Mouse (Mus musculus): Measurements from ENCODE around the gene Il1r2. TPM values are rescaled to one million over a fixed set of nuclear protein-coding genes. Genes with fewer than 3 reads are reported as not detected.

Gene Il1r2
- polyA plus RNA-seq, 1 experiment from 2014 or later = 0.04 TPM

GRCm38 (mm10) chr1:40061359-40061758 lies 12.5 kb upstream of the Il1r2 start:
- no peak for TF ChIP-seq CTCF (IDR thresholded peaks at IDR 0.05)
- ATAC-seq (no peak), DNase-seq (ENCODE audit: low read depth, low spot score) (no peak)
- in situ Hi-C loops (cut with MboI; ENCODE audit: low pct_unique_long_range_greater_than_20kb) = no loop called here
- peaks cover 6% of the 10 kb centered on the region for H3K27me3 ChIP-seq
- CTCF ChIA-PET = no interaction called here
- POLR2A ChIA-PET = interaction anchor here (0.7 to 1.1 kb wide), 2 partner anchors 23 to 1912 kb away, joined by 3 read pairs; no protein-coding TSS in a partner anchor

- ChIA-PET CTCF (no interaction called here), POLR2A (no interaction called here)
- DNase-seq (ENCODE audit: low read depth, low spot score) (no peak), ATAC-seq (no peak)
- in situ Hi-C loops (cut with MboI; ENCODE audit: low pct_unique_long_range_greater_than_20kb) = no loop called here
- TF ChIP-seq CTCF (IDR thresholded peaks at IDR 0.05) = no peak
- H3K27me3 ChIP-seq = peaks cover 6% of the 10 kb centered on the region
Measured at GRCm38 (mm10) chr1:40063409-40063808, 10.5 kb upstream of the Il1r2 start.

DNA sequence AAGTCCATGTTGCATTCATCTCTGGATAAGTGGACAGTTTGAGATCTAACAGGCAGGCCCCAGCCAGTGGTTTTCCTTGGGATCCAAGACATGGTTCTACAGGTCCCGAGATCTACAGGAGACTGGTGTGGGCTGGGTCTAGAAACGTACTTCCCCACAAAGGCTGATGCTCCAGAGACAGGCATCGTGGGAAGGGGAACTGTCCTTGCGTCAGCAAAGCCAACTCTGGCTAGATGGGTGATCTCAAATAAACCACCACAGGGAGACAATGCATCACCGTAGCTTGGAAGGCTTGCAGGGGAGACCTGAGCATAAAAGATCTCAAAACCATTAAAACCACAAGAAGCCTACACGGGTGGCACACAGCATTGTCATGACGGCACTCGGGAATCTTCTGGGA lies 9.4 kb upstream of the Il1r2 start:
- TF ChIP-seq CTCF (IDR thresholded peaks at IDR 0.05) = no peak
- ChIA-PET CTCF (no interaction called here), POLR2A (no interaction called here)
- ATAC-seq (no peak), DNase-seq (ENCODE audit: low read depth, low spot score) (no peak)
- in situ Hi-C loops (cut with MboI; ENCODE audit: low pct_unique_long_range_greater_than_20kb) = no loop called here
- H3K27me3 ChIP-seq = peaks cover 6% of the 10 kb centered on the region

GRCm38 (mm10) chr1:40072558-40072957 lies 1.3 kb upstream of the Il1r2 start:
- DNase-seq (ENCODE audit: low read depth, low spot score) (no peak), ATAC-seq (no peak)
- POLR2A ChIA-PET = no interaction called here
- CTCF ChIA-PET = no interaction called here
- in situ Hi-C loops (cut with MboI; ENCODE audit: low pct_unique_long_range_greater_than_20kb) = no loop called here
- H3K27me3 ChIP-seq = peaks cover 15% of the 10 kb centered on the region
- TF ChIP-seq CTCF (IDR thresholded peaks at IDR 0.05) = no peak

DNA sequence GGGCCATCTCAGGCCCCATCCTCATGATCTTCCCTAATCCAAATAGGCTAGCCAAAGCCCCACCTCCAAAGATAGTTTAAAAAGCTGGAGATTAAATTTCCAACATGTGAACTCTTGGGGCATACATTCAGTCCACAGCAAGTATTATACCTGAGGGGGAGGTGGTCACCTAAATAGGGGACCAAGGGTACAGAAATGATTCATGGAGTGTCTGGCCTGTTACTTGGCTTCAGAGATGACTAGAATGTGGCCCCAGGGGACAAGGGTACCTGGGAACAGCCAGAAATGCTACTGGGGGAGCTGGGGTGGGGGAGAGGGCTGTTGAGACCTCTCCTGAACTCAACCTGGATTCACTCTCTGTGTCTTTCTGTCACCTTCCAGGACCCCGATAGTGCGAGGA lies 3.4 kb downstream of the Il1r2 start:
- peaks cover 10% of the 10 kb centered on the region for H3K27me3 ChIP-seq
- in situ Hi-C loops (cut with MboI; ENCODE audit: low pct_unique_long_range_greater_than_20kb) = no loop called here
- CTCF ChIA-PET = interaction anchor here (1.1 to 1.4 kb wide), 2 partner anchors 35 to 466 kb away, joined by 3 read pairs; no protein-coding TSS in a partner anchor
- TF ChIP-seq CTCF (IDR thresholded peaks at IDR 0.05) = no peak
- DNase-seq (ENCODE audit: low read depth, low spot score) (no peak), ATAC-seq (no peak)
- POLR2A ChIA-PET = interaction anchor here (0.6 kb wide), 1 partner anchor 465 kb away, joined by 5 read pairs; no protein-coding TSS in a partner anchor

GRCm38 (mm10) chr1:40081041-40081440 lies 7.2 kb downstream of the Il1r2 start:
- no peak for ATAC-seq
- no peak for DNase-seq (ENCODE audit: low read depth, low spot score)
- in situ Hi-C loops (cut with MboI; ENCODE audit: low pct_unique_long_range_greater_than_20kb) = no loop called here
- H3K27me3 ChIP-seq = peaks cover 14% of the 10 kb centered on the region
- TF ChIP-seq CTCF (IDR thresholded peaks at IDR 0.05) = no peak
- CTCF ChIA-PET = no interaction called here
- POLR2A ChIA-PET = no interaction called here

- ChIA-PET POLR2A (no interaction called here), CTCF (interaction anchor here (1.0 kb wide), 1 partner anchor 11 kb away, joined by 3 read pairs; no protein-coding TSS in a partner anchor)
- no peak for ATAC-seq
- no peak for TF ChIP-seq CTCF (IDR thresholded peaks at IDR 0.05)
- peaks cover 6% of the 10 kb centered on the region for H3K27me3 ChIP-seq
- in situ Hi-C loops (cut with MboI; ENCODE audit: low pct_unique_long_range_greater_than_20kb) = no loop called here
- DNase-seq (ENCODE audit: low read depth, low spot score) = no peak
Measured at GRCm38 (mm10) chr1:40084386-40084785, 10.5 kb downstream of the Il1r2 start.

DNA sequence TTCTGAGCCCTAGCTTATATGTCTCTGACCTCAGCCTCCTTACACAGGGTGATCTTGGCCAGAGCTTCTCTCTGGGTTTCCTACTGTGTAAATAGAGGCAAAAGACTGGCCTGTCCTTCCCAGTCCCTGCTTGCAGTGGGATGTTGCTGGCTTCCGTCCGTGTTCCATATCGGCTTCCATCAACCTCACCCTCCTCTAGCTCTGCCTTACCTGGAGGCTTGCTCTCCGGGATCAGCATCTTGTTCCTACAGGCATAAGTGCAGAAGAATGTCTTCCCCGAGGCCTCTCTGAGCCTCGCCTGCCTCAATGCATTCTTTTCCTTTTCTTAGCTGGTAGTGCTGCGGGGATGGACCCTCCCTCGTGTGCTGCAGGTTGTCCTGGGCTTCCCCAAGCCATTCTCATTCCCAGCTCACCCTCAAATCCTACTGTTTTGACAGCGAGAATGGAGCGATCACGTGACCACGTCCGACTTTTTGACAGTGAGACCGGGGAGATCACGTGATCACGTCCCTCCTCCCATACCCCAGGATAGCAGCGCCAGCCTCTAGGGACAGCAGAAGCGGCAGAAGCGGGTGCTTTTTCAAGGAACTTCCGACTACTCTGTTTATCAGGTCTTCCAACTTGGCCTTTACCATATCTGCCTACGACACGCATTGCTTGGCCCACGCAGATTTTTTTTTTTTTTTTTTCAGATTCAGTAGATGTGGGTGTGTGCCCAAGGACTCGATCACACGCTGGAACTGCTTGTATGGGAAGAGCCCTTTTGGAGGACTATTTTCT lies 11.7 kb downstream of the Il1r2 start:
- no peak for TF ChIP-seq CTCF (IDR thresholded peaks at IDR 0.05)
- H3K27me3 ChIP-seq = peaks cover 3% of the 10 kb centered on the region
- DNase-seq (ENCODE audit: low read depth, low spot score) = no peak
- ATAC-seq = no peak
- ChIA-PET POLR2A (no interaction called here), CTCF (interaction anchor here (1.0 kb wide), 1 partner anchor 10 kb away, joined by 3 read pairs; no protein-coding TSS in a partner anchor)
- in situ Hi-C loops (cut with MboI; ENCODE audit: low pct_unique_long_range_greater_than_20kb) = no loop called here

GRCm38 (mm10) chr1:40091160-40091559 lies 17.3 kb downstream of the Il1r2 start:
- no peak for TF ChIP-seq CTCF (IDR thresholded peaks at IDR 0.05)
- ATAC-seq (no peak), DNase-seq (ENCODE audit: low read depth, low spot score) (no peak)
- no peaks in the 10 kb centered on the region for H3K27me3 ChIP-seq
- in situ Hi-C loops (cut with MboI; ENCODE audit: low pct_unique_long_range_greater_than_20kb) = loop anchor here (10.0 kb wide), 1 partner anchor 406 kb away; no protein-coding TSS in a partner anchor
- POLR2A ChIA-PET = no interaction called here
- CTCF ChIA-PET = interaction anchor here (1.9 kb wide), 1 partner anchor 13 kb away, joined by 4 read pairs; no protein-coding TSS in a partner anchor

GRCm38 (mm10) chr1:40092541-40092940 lies 18.7 kb downstream of the Il1r2 start:
- POLR2A ChIA-PET = no interaction called here
- no peak for DNase-seq (ENCODE audit: low read depth, low spot score)
- peaks cover 4% of the 10 kb centered on the region for H3K27me3 ChIP-seq
- ATAC-seq = no peak
- in situ Hi-C loops (cut with MboI; ENCODE audit: low pct_unique_long_range_greater_than_20kb) = loop anchor here (10.0 kb wide), 1 partner anchor 408 kb away; no protein-coding TSS in a partner anchor
- no peak for TF ChIP-seq CTCF (IDR thresholded peaks at IDR 0.05)
- CTCF ChIA-PET = interaction anchor here (1.9 kb wide), 1 partner anchor 12 kb away, joined by 4 read pairs; no protein-coding TSS in a partner anchor

DNA sequence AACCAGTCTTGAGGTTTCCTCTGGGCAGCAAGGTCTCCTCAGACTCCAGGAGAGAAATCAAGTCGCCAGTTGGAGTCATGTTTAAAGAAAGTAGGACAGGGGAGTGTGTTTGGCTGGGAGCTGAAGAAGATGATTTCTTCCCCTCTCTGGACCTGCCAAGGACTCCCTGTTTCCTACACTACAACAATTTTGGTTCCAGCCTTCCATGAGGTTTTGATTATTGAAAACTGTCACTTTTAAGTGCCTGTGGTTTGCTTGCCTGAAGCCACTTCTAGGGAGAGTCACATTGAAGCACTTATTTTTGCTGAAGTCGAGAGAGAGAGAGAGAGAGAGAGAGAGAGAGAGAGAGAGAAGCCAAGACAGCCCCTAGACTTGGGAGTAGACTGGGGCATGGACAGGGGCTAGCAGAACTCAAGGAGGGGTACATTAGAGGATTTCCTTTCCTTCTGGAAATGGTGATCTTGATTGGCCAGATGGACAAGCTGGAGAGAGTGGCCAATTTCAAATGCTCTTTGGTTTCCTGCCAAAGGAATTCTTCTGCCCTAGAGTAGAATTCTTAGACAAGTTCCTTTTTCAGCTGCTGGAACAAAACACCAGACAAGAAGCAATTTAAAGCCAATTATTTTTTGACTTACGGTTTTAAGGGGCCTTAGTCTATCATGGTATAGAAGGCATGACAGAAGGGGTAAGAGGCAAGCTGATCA lies 20.9 kb downstream of the Il1r2 start:
- no peak for DNase-seq (ENCODE audit: low read depth, low spot score)
- ChIA-PET POLR2A (no interaction called here), CTCF (interaction anchor here (0.7 to 1.0 kb wide), 2 partner anchors 10 to 16 kb away, joined by 3 read pairs; no protein-coding TSS in a partner anchor)
- ATAC-seq = no peak
- no peak for TF ChIP-seq CTCF (IDR thresholded peaks at IDR 0.05)
- in situ Hi-C loops (cut with MboI; ENCODE audit: low pct_unique_long_range_greater_than_20kb) = loop anchor here (10.0 kb wide), 1 partner anchor 410 kb away; no protein-coding TSS in a partner anchor
- H3K27me3 ChIP-seq = peaks cover 4% of the 10 kb centered on the region

Data from Patski (cell line).